Mouse (Mus musculus) embryonic facial prominence, embryonic 12.5 days (tissue): ENCODE data around the gene Srp14. TPM values are rescaled to one million over a fixed set of nuclear protein-coding genes. Genes with fewer than 3 reads are reported as not detected.

Experiments
- ATAC-seq: fragments of 200-750 bp; cut with Nextera tagmentation; 2 replicates; pipeline ENCODE4 v1.8.0; 2017; ENCODE audit not compliant: insufficient number of reproducible peaks, insufficient read depth, low FRiP score, low TSS enrichment
- H3K27ac ChIP-seq: fragments of 300-500 bp; sonication (generic); 2 replicates; pipeline ENCODE4 v1.5.1; 2016; ENCODE audit warnings: mild to moderate bottlenecking
- H3K27me3 ChIP-seq: fragments of 300-500 bp; sonication (generic); 2 replicates; pipeline ENCODE4 v1.6.1; 2016; ENCODE audit warnings: mild to moderate bottlenecking, moderate library complexity
- H3K36me3 ChIP-seq: fragments of 300-500 bp; sonication (generic); 2 replicates; pipeline ENCODE4 v1.6.1; 2016; ENCODE audit warnings: mild to moderate bottlenecking
- H3K4me1 ChIP-seq: fragments of 300-500 bp; sonication (generic); 2 replicates; pipeline ENCODE4 v1.6.1; 2016
- H3K4me2 ChIP-seq: fragments of 300-500 bp; sonication (generic); replicated peaks from 2 replicates; pipeline ENCODE4 v1.6.1; 2016; ENCODE audit warnings: mild to moderate bottlenecking, moderate library complexity
- H3K4me3 ChIP-seq: fragments of 300-500 bp; sonication (generic); 2 replicates; pipeline ENCODE4 v1.5.1; 2016; ENCODE audit warnings: mild to moderate bottlenecking
- H3K9ac ChIP-seq: fragments of 300-500 bp; sonication (generic); 2 replicates; pipeline ENCODE4 v1.6.1; 2016; ENCODE audit warnings: mild to moderate bottlenecking, moderate library complexity
- H3K9me3 ChIP-seq: fragments of 300-500 bp; sonication (generic); 2 replicates; pipeline ENCODE4 v1.6.1; 2016; ENCODE audit warnings: mild to moderate bottlenecking, moderate library complexity
- WGBS: fragments of 180-500 bp; shearing (Covaris S2); methylation state at CpG from one replicate; pipeline ENCODE4 v1.1.7; 2016; 5-methylcytosine and 5-hydroxymethylcytosine counted together
- polyA plus RNA-seq: library from polyadenylated mRNA; unstranded; fragments of >200 nt; fragmentation: Nextera tagmentation; extraction: Ambion mirVana; gene quantifications from 2 replicates; pipeline ENCODE4 v1.2.1, GENCODE M21; 2016

The Srp14 gene
- polyA plus RNA-seq, 1 experiment from 2014 or later = 239 TPM

DNA sequence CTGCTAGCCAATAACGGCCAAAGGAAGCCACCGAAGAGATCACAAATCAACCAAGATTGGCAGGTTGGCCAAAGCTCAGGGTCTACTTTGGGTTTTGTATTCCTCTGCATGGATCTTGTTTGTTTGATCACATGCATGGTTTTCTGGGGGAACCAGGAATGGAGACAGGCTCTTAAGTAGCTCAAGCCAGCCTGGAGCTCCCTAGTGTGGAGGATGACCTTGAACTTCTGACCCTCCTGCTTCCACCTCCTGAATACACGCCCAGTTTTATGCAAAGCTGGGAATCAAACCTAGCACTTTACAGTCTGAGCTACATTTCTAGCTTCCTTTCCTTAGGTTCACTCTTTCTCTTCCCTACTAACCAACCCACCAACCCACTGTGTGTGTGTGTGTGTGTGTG, 5.9 kb upstream of the Srp14 start:
- 79% methylated on average over 3 of the region's 3 CpGs for WGBS
- no peak overlapping the region for H3K27ac ChIP-seq
- no peak for ATAC-seq
- no peak overlapping the region for H3K4me2 ChIP-seq
- peaks cover 5% of the 10 kb centered on the region for H3K4me1 ChIP-seq
- H3K36me3 ChIP-seq = no peaks in the 10 kb centered on the region
- H3K9ac ChIP-seq = no peak overlapping the region
- no peaks in the 10 kb centered on the region for H3K27me3 ChIP-seq
- H3K4me3 ChIP-seq = no peak overlapping the region
- no peaks in the 10 kb centered on the region for H3K9me3 ChIP-seq

DNA sequence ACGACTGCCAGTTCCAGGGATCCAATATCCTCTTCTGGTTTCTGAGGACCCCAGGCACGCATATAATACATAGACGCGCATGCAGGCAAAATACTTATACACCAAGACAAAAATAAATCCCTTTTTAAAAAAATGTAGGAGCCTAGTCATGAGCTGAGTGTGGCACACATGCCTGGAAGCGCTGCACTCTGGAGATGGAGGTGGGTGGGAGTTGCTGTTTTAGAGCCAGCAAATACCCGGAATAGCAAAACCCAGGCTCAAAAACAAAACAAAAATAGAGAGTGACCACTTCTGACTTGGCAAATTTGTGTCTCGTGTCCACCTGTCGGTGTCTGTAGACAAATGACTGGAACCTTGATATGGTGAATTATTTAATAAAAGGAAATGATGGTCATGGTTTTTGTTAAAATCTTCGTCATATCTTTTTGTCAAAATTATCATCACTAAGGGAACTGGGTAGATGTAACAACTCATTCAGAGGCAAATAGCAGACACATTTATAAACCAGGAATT, 4.9 kb upstream of the Srp14 start:
- Histone ChIP-seq H3K27ac (no peak overlapping the region), H3K9ac (no peak overlapping the region), H3K36me3 (no peaks in the 10 kb centered on the region), H3K9me3 (no peaks in the 10 kb centered on the region), H3K4me1 (no peaks in the 10 kb centered on the region; the same call in 1 of the 2 replicates), H3K4me3 (no peak overlapping the region), H3K4me2 (no peak overlapping the region), H3K27me3 (no peaks in the 10 kb centered on the region)
- ATAC-seq = no peak
- WGBS = 84% methylated on average over 9 of the region's 9 CpGs

DNA sequence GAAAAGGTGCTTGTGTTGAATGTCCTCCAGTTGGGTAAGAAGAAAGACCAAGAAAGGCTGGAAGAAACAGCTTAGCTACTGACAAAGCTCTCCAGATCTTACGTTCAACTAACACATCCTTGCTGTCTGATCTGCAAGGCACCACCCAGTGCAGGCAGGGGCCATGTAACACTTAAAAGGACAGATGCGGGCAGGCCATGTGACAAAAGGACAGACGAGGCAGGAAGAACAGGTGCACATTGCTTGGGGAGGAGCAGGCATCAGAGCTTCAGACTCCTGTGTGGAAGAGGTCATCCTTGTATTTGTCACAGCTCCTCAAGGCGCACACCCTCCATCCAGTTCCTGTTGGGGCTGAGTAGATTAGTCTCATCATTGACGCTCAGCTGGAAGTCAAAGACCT, 3.5 kb upstream of the Srp14 start:
- Histone ChIP-seq H3K9ac (no peak overlapping the region), H3K36me3 (no peaks in the 10 kb centered on the region), H3K4me1 (peaks cover 8% of the 10 kb centered on the region), H3K4me3 (no peak overlapping the region), H3K4me2 (no peak overlapping the region), H3K27me3 (no peaks in the 10 kb centered on the region), H3K9me3 (no peaks in the 10 kb centered on the region), H3K27ac (no peak overlapping the region)
- WGBS = 83% methylated on average over 5 of the region's 5 CpGs
- ATAC-seq = no peak

GRCm38 (mm10) chr2:118480886-118481285, 1.4 kb upstream of the Srp14 start:
- peaks cover 17% of the 10 kb centered on the region for H3K36me3 ChIP-seq
- 89% methylated on average over 7 of the region's 7 CpGs for WGBS
- H3K9ac ChIP-seq = no peak overlapping the region
- H3K27me3 ChIP-seq = no peaks in the 10 kb centered on the region
- no peak overlapping the region for H3K27ac ChIP-seq
- H3K4me1 ChIP-seq = peaks cover 9% of the 10 kb centered on the region
- no peak overlapping the region for H3K4me2 ChIP-seq
- H3K4me3 ChIP-seq = no peak overlapping the region
- no peak for ATAC-seq
- no peaks in the 10 kb centered on the region for H3K9me3 ChIP-seq

- Histone ChIP-seq H3K36me3 (peaks cover 36% of the 10 kb centered on the region), H3K27ac (peak overlapping the region; percentile 80), H3K27me3 (no peaks in the 10 kb centered on the region), H3K9me3 (no peaks in the 10 kb centered on the region), H3K4me1 (peaks cover 9% of the 10 kb centered on the region), H3K9ac (peak overlapping the region; percentile 83), H3K4me2 (peak overlapping the region; percentile 84), H3K4me3 (peak overlapping the region; percentile 82)
- WGBS = 2% methylated on average over 51 of the region's 52 CpGs
- peak; percentile 68 for ATAC-seq
Measured at GRCm38 (mm10) chr2:118478833-118479549, 520 bp downstream of the Srp14 start.

GRCm38 (mm10) chr2:118468354-118468753, 11.2 kb downstream of the Srp14 start:
- H3K27ac ChIP-seq = no peak overlapping the region
- no peak for ATAC-seq
- no peak overlapping the region for H3K9ac ChIP-seq
- H3K27me3 ChIP-seq = no peaks in the 10 kb centered on the region
- peaks cover 74% of the 10 kb centered on the region for H3K36me3 ChIP-seq
- no peak overlapping the region for H3K4me2 ChIP-seq
- H3K4me3 ChIP-seq = no peak overlapping the region
- peaks cover 7% of the 10 kb centered on the region for H3K4me1 ChIP-seq
- no peaks in the 10 kb centered on the region for H3K9me3 ChIP-seq

- Histone ChIP-seq H3K4me3 (no peak overlapping the region), H3K36me3 (peaks cover 74% of the 10 kb centered on the region), H3K27me3 (no peaks in the 10 kb centered on the region), H3K9me3 (no peaks in the 10 kb centered on the region), H3K4me1 (peaks cover 21% of the 10 kb centered on the region), H3K27ac (no peak overlapping the region), H3K4me2 (no peak overlapping the region), H3K9ac (no peak overlapping the region)
- ATAC-seq = no peak
- WGBS = 63% methylated on average over 1 of the region's 1 CpGs
Measured at GRCm38 (mm10) chr2:118466601-118467000, 12.9 kb downstream of the Srp14 start.

- Histone ChIP-seq H3K4me1 (peaks cover 26% of the 10 kb centered on the region), H3K4me2 (no peak overlapping the region), H3K27me3 (no peaks in the 10 kb centered on the region), H3K36me3 (peaks cover 70% of the 10 kb centered on the region), H3K27ac (no peak overlapping the region), H3K4me3 (no peak overlapping the region), H3K9me3 (no peaks in the 10 kb centered on the region), H3K9ac (no peak overlapping the region)
- 73% methylated on average over 2 of the region's 2 CpGs for WGBS
- no peak for ATAC-seq
Measured at GRCm38 (mm10) chr2:118465894-118466293, 13.6 kb downstream of the Srp14 start.

DNA sequence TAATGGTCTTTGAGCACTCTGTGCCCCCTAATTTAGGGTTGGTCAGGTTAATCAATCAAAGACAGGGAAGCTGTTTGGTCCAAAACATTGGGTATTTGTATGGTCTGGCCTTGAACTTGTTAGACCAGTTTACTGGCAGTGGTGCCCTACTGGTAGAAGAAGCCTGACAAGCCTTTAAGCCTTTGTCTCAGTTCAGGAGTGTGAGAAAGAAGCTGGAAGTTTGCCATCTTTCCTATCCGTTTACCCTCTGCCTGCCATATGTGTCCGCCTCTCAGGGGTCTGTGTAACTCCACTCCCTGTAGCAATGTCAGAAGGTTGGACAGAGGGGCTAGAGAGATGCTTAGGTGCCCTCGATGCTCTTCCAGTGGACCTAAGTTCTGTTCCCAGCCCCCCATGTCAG, 15.1 kb downstream of the Srp14 start:
- Histone ChIP-seq H3K36me3 (peaks cover 59% of the 10 kb centered on the region), H3K4me3 (no peak overlapping the region), H3K9me3 (no peaks in the 10 kb centered on the region), H3K27me3 (no peaks in the 10 kb centered on the region), H3K27ac (no peak overlapping the region), H3K9ac (no peak overlapping the region), H3K4me1 (peaks cover 26% of the 10 kb centered on the region), H3K4me2 (no peak overlapping the region)
- ATAC-seq = no peak
- 69% methylated on average over 3 of the region's 3 CpGs for WGBS

- Histone ChIP-seq H3K27me3 (no peaks in the 10 kb centered on the region), H3K36me3 (peaks cover 51% of the 10 kb centered on the region), H3K4me3 (no peak overlapping the region), H3K4me2 (no peak overlapping the region), H3K27ac (peak overlapping the region; percentile 46; the same call in 1 of the 2 replicates), H3K9me3 (no peaks in the 10 kb centered on the region), H3K9ac (no peak overlapping the region), H3K4me1 (peaks cover 26% of the 10 kb centered on the region)
- no peak for ATAC-seq
- WGBS = 46% methylated on average over 5 of the region's 5 CpGs
Measured at GRCm38 (mm10) chr2:118463480-118463879, 16.0 kb downstream of the Srp14 start.

- ATAC-seq = no peak
- no peaks in the 10 kb centered on the region for H3K9me3 ChIP-seq
- H3K4me2 ChIP-seq = no peak overlapping the region
- no peak overlapping the region for H3K4me3 ChIP-seq
- H3K4me1 ChIP-seq = peaks cover 26% of the 10 kb centered on the region
- no peak overlapping the region for H3K9ac ChIP-seq
- no peaks in the 10 kb centered on the region for H3K27me3 ChIP-seq
- peaks cover 52% of the 10 kb centered on the region for H3K36me3 ChIP-seq
- WGBS = 63% methylated on average over 16 of the region's 16 CpGs
- peak overlapping the region; percentile 36; the same call in 1 of the 2 replicates for H3K27ac ChIP-seq
Measured at GRCm38 (mm10) chr2:118461480-118462165, 17.9 kb downstream of the Srp14 start.
